Comparison of ENCODE assay signal across 21 mouse cellular contexts in genomic region chr9:65748102-65748501, GRCm38 (mm10).
A peak's percentile ranks its signal among the peaks of the same experiment; 100 is the strongest.
DNase-seq lines count a peak whose midpoint lies in the region.
"Had no signal": no experiment of that assay in that cellular context is flagged by ENCODE, and none has a peak within 500 bp of the region (broad histone marks: within the 10 kb centered on the region; RNA-seq: fewer than 3 reads in every experiment).

No protein-coding gene starts in this region.

- WGBS in embryonic facial prominence, embryonic 10.5 days = 51% methylated on average over 4 of the region's 4 CpGs
- 33% methylated on average over 4 of the region's 4 CpGs for WGBS in limb, embryonic 10.5 days

- no peak overlapping the region for H3K4me3 ChIP-seq in embryonic facial prominence, embryonic 10.5 days
- no peak overlapping the region for H3K4me3 ChIP-seq in limb, embryonic 10.5 days
- H3K4me3 ChIP-seq: heart, embryonic 13.5 days; kidney, embryonic 15.5 days; left cerebral cortex, adult 2 months; midbrain, embryonic 10.5 days; neural tube, embryonic 15.5 days had no signal

- peak; percentile 30 for DNase-seq in embryo, embryonic 11 days
- DNase-seq in embryo, embryonic 9.5 days (ENCODE audit: extremely low spot score) = no peak
- DNase-seq in left cerebral cortex, postnatal 4 days = peak; percentile 39
- DNase-seq in left cerebral cortex, adult 8-10 months (ENCODE audit: low spot score in 2 of 2) = no peak
- peak; percentile 16 for DNase-seq in embryonic facial prominence, embryonic 10.5 days (ENCODE audit: low spot score)
- peak; percentile 46 for DNase-seq in limb, embryonic 10.5 days (ENCODE audit: low spot score)
- DNase-seq in lung, adult 18-20 months = no peak
- DNase-seq: B cell, adult 2 months; cerebellum, postnatal 36 days; gastrocnemius, postnatal 10 days; heart, adult 18-20 months; heart, postnatal 36 days; kidney, postnatal 4 days; layer of hippocampus, adult 9-11 months had no signal

- H3K27ac ChIP-seq in embryonic facial prominence, embryonic 10.5 days (replicated peaks) = no peak overlapping the region
- H3K27ac ChIP-seq in limb, embryonic 10.5 days = no peak overlapping the region
- H3K27ac ChIP-seq: heart, embryonic 13.5 days; kidney, embryonic 15.5 days; left cerebral cortex, adult 2 months; liver, embryonic 14.5 days; macrophage; midbrain, embryonic 10.5 days; neural tube, embryonic 15.5 days had no signal

- no peaks in the 10 kb centered on the region for H3K9me3 ChIP-seq in embryonic facial prominence, embryonic 10.5 days
- H3K9me3 ChIP-seq in limb, embryonic 10.5 days (replicated peaks) = no peaks in the 10 kb centered on the region
- H3K9me3 ChIP-seq: heart, embryonic 13.5 days; kidney, embryonic 15.5 days; midbrain, embryonic 10.5 days; neural tube, embryonic 15.5 days had no signal

- peaks cover 33% of the 10 kb centered on the region for H3K4me1 ChIP-seq in embryonic facial prominence, embryonic 10.5 days
- peaks cover 44% of the 10 kb centered on the region for H3K4me1 ChIP-seq in limb, embryonic 10.5 days

- H3K27me3 ChIP-seq in embryonic facial prominence, embryonic 10.5 days (replicated peaks; ENCODE audit: low read depth, poor library complexity, severe bottlenecking) = no peaks in the 10 kb centered on the region
- no peaks in the 10 kb centered on the region for H3K27me3 ChIP-seq in limb, embryonic 10.5 days (ENCODE audit: low read depth, poor library complexity, severe bottlenecking)
- H3K27me3 ChIP-seq: heart, embryonic 13.5 days; kidney, embryonic 15.5 days; neural tube, embryonic 15.5 days had no signal

- intact Hi-C loops in left cerebral cortex, postnatal 4 days (cut with DNase I) = no loop called here

- H3K36me3 ChIP-seq in embryonic facial prominence, embryonic 10.5 days (replicated peaks) = peaks cover 21% of the 10 kb centered on the region
- peaks cover 9% of the 10 kb centered on the region; the same call in 1 of the 2 replicates for H3K36me3 ChIP-seq in limb, embryonic 10.5 days
- H3K36me3 ChIP-seq: neural tube, embryonic 15.5 days had no signal

Comparison
In these comparisons a context has a peak if more than half of its experiments do, and no peak if none do; other contexts are left out.
1. DNase-seq: peak in embryo, embryonic 11 days (single experiment), left cerebral cortex, postnatal 4 days (single experiment), embryonic facial prominence, embryonic 10.5 days (single experiment) and limb, embryonic 10.5 days (single experiment); none in embryo, embryonic 9.5 days (single experiment), left cerebral cortex, adult 8-10 months (0 of 2) and lung, adult 18-20 months (0 of 2).